Mouse (Mus musculus): Measurements from ENCODE around the gene Tbc1d2b.

Tbc1d2b gene

GRCm38 (mm10) chr9:90270193-90270943, at the start of gene Tbc1d2b:
Gene Tbc1d2b, minus strand, starts transcription at chr9:90270804.
- peak; percentile 88 for DNase-seq (ENCODE audit: low read depth, low spot score)

GRCm38 (mm10) chr9:90316300-90316699, 45.7 kb upstream of the Tbc1d2b start:
- DNase-seq (ENCODE audit: low read depth, low spot score) = no peak

- no peak for DNase-seq (ENCODE audit: low read depth, low spot score)
Observed at GRCm38 (mm10) chr9:90315662-90316061, 45.1 kb upstream of the Tbc1d2b start.

- no peak for DNase-seq (ENCODE audit: low read depth, low spot score)
Observed at GRCm38 (mm10) chr9:90304254-90304653, 33.6 kb upstream of the Tbc1d2b start.

- no peak for DNase-seq (ENCODE audit: low read depth, low spot score)
Observed at GRCm38 (mm10) chr9:90303101-90303835, 32.7 kb upstream of the Tbc1d2b start.

- no peak for DNase-seq (ENCODE audit: low read depth, low spot score)
Observed at GRCm38 (mm10) chr9:90302670-90303069, 32.1 kb upstream of the Tbc1d2b start.

- DNase-seq (ENCODE audit: low read depth, low spot score) = no peak
Observed at GRCm38 (mm10) chr9:90301081-90301688, 30.6 kb upstream of the Tbc1d2b start.

GRCm38 (mm10) chr9:90297637-90298036, 27.0 kb upstream of the Tbc1d2b start:
- no peak for DNase-seq (ENCODE audit: low read depth, low spot score)

GRCm38 (mm10) chr9:90293641-90294398, 23.2 kb upstream of the Tbc1d2b start:
- DNase-seq (ENCODE audit: low read depth, low spot score) = no peak

GRCm38 (mm10) chr9:90278397-90278796, 7.8 kb upstream of the Tbc1d2b start:
- no peak for DNase-seq (ENCODE audit: low read depth, low spot score)

- no peak for DNase-seq (ENCODE audit: low read depth, low spot score)
Observed at GRCm38 (mm10) chr9:90277884-90278283, 7.3 kb upstream of the Tbc1d2b start.

GRCm38 (mm10) chr9:90276779-90277178, 6.2 kb upstream of the Tbc1d2b start:
- DNase-seq (ENCODE audit: low read depth, low spot score) = no peak

- DNase-seq (ENCODE audit: low read depth, low spot score) = no peak
Observed at GRCm38 (mm10) chr9:90275906-90276305, 5.3 kb upstream of the Tbc1d2b start.

GRCm38 (mm10) chr9:90275500-90275899, 4.9 kb upstream of the Tbc1d2b start:
- DNase-seq (ENCODE audit: low read depth, low spot score) = no peak

GRCm38 (mm10) chr9:90274516-90274915, 3.9 kb upstream of the Tbc1d2b start:
- no peak for DNase-seq (ENCODE audit: low read depth, low spot score)

- peak; percentile 53 for DNase-seq (ENCODE audit: low read depth, low spot score)
Observed at GRCm38 (mm10) chr9:90272346-90272745, 1.7 kb upstream of the Tbc1d2b start.

GRCm38 (mm10) chr9:90271541-90272090, 1.0 kb upstream of the Tbc1d2b start:
- DNase-seq (ENCODE audit: low read depth, low spot score) = peak; percentile 39

GRCm38 (mm10) chr9:90270944-90271295, 316 bp upstream of the Tbc1d2b start:
- no peak for DNase-seq (ENCODE audit: low read depth, low spot score)

GRCm38 (mm10) chr9:90269011-90269681, 1.5 kb downstream of the Tbc1d2b start:
- no peak for DNase-seq (ENCODE audit: low read depth, low spot score)

GRCm38 (mm10) chr9:90266926-90267325, 3.7 kb downstream of the Tbc1d2b start:
- DNase-seq (ENCODE audit: low read depth, low spot score) = no peak

- no peak for DNase-seq (ENCODE audit: low read depth, low spot score)
Observed at GRCm38 (mm10) chr9:90266059-90266458, 4.5 kb downstream of the Tbc1d2b start.

All from ZHBTc4 (cell line).